Mouse (Mus musculus) CH12.LX (cell line): ENCODE results near the gene Zbtb8a.

Source experiments
- CTCF ChIP-seq, 2 experiments: IDR thresholded peaks in 1 of 2; conservative IDR thresholded peaks in 1 of 2; 2 replicates each; pipeline ENCODE4 v1.5.1; 2011 to 2012; ENCODE audit warnings: low read depth in 2 of 2, low read length in 2 of 2, improper control_type of control experiment in 1 of 2, inconsistent platforms in 1 of 2, mild to moderate bottlenecking in 1 of 2, moderate library complexity in 1 of 2
- GABPA ChIP-seq: IDR thresholded peaks from 2 replicates; pipeline ENCODE4 v1.6.1; 2012; ENCODE audit warnings: low read depth, low read length, improper control_type of control experiment, inconsistent platforms; ENCODE audit not compliant: insufficient replicate concordance
- POLR2A ChIP-seq: IDR thresholded peaks from 2 replicates; pipeline ENCODE4 v1.6.1; 2011; ENCODE audit warnings: low read depth, mild to moderate bottlenecking, improper control_type of control experiment, low read length
- RAD21 ChIP-seq: IDR thresholded peaks from 2 replicates; pipeline ENCODE4 v1.6.1; 2011; ENCODE audit warnings: low read depth, mild to moderate bottlenecking, low read length, improper control_type of control experiment, moderate library complexity
- USF1 ChIP-seq: IDR thresholded peaks from 2 replicates; pipeline ENCODE4 v1.6.1; 2014; ENCODE audit warnings: low read depth, mild to moderate bottlenecking, inconsistent platforms, low read length, improper control_type of control experiment

DNA sequence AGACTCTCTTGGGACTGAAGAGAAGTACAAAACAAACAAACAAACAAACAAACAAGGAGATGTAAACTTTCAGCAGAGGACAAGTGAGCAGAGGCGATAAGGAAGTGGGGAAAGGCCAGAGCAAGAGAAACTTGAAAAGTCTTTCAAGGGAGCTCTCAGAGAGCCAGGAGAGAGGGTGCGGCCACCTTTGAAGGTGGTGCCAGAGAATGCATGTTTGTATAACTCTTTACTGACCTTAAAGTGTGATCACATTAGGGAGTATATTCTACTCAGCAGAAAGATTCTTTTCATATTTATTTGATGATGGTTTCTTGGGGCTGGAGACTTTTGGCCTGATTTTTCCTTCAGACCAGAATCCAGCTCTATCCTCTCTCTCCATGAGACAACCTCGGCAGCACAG lies 19.0 kb upstream of the Zbtb8a start:
- no peak for TF ChIP-seq POLR2A
- no peak for TF ChIP-seq CTCF (conservative IDR thresholded peaks at IDR 0.05 in 1 of 2, IDR thresholded peaks at IDR 0.05 in 1 of 2; ENCODE audit: low read depth in 2 of 2, low read length in 2 of 2)
- no peak for TF ChIP-seq USF1
- TF ChIP-seq RAD21: no peak
- no peak for TF ChIP-seq GABPA
